Mouse (Mus musculus) natural killer cell, adult 2 months (primary cell): ENCODE results near the gene Wdr90.

Experiments used
- DNase-seq, 2 experiments: peaks; one replicate each; pipeline ENCODE4 v3.0.0; 2022; ENCODE audit warnings: low spot score in 2 of 2

Gene Wdr90

GRCm38 (mm10) chr17:25860229-25860628, 1.1 kb downstream of the Wdr90 start:
- no peak for DNase-seq

DNA sequence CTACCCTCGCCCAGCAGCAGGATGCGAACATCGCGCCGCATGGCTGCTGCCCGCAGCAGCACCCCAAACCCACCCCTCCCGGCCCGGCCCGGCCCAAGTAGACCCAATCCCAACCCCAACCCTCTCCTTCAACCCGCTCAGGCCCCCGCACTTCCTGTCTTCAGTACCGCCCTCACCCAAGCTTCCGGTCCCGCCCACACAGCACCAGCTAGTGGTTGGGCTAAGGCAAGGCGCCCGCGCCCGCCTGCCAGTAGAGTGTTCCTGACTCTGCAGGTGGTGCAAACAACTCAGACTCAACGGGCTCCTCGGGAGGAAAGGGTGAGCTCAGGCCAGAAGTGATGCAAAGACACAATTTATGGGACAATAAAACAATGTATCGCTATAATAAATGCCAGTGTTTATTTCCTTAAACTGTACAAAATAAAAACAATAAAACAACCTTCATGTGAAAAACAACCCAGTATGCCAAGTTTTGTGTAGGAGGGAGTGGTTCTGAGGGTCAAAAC, 16.9 kb downstream of the Wdr90 start, which contains the start of gene Rhot2:
TSS of gene Rhot2 (minus strand) at position 456 of the 506 bp plus-strand sequence.
- peak; percentile 90 to 92 for DNase-seq

GRCm38 (mm10) chr17:25843636-25844395, 17.5 kb downstream of the Wdr90 start:
- no peak for DNase-seq

DNA sequence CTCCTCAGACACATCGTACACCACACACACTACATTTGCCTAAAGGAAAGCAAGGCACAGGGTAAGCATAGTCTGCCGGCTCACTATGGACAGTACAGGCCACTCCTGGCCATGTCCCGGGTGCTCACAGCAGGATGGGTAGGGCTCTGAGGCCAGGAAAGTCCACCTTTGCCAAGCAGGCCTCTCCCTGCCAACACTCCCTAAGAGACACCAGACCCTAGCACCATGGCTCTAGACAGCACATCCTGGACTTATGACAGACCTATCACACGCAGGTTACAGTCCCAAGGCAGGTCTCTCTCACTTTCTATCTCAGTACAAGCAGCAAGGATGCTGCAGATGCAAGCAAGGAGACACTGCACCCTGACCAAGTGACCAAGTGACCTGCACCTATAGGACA, 18.2 kb downstream of the Wdr90 start:
- no peak for DNase-seq

DNA sequence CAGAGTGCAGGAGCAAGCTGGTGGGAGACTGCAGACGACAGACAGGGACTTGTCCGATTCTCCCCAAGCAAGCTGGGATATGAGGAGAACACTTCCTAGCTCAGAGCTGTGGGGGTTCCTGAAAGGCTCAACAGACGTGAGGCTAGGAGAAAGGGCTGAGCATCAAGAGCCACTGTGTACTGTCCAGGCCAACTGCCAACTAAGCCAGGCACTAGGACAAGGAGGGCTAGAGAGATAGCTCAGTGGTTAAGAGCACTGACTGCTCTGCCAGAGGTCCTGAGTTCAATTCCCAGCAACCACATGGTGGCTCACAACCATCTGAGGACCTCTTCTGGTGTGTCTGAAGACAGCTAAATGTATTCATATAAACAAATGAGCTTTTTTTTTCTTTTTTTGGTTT, 18.8 kb downstream of the Wdr90 start:
- no peak for DNase-seq

DNA sequence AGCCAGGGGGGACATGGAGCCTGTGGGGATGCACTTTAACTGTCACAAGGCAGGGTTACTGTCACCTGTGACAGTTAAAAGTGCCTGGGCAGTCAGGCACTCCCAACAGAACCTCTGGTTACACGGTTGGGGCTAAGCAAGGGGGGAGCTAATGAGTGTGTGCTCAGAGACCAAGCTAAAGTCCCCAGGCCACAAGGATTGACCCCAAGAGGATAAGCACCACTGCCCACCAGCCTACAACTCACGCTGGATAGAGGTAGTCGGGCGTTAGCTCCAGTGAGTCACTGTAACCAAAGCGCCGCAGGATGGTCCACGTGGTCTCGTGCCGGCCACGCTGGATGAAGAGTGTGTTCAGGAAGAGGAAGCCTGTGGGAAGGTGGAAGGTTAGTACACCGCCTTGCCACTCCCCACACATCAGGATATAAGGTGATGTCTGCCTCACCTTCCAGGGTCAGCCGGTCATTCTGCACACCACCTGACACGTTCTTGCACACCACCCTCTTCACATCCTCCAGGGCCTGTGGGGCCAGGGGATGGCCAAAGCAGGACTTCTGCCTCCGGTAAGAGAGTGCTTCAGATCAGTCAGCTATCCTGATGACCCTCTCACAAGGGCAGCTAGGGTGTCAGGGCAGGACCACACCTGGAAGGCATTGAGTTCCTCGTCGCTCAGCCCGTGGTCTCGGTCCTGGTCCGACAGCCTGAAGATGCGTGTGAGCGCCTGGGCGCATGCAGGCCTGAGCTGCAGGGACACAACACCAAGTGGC, 20.0 kb downstream of the Wdr90 start, which contains the start of gene Gm20683:
TSS of gene Gm20683 (minus strand) at position 647 of the 764 bp plus-strand sequence.
- DNase-seq: no peak

GRCm38 (mm10) chr17:25840519-25840918, 20.8 kb downstream of the Wdr90 start:
- no peak for DNase-seq

DNA sequence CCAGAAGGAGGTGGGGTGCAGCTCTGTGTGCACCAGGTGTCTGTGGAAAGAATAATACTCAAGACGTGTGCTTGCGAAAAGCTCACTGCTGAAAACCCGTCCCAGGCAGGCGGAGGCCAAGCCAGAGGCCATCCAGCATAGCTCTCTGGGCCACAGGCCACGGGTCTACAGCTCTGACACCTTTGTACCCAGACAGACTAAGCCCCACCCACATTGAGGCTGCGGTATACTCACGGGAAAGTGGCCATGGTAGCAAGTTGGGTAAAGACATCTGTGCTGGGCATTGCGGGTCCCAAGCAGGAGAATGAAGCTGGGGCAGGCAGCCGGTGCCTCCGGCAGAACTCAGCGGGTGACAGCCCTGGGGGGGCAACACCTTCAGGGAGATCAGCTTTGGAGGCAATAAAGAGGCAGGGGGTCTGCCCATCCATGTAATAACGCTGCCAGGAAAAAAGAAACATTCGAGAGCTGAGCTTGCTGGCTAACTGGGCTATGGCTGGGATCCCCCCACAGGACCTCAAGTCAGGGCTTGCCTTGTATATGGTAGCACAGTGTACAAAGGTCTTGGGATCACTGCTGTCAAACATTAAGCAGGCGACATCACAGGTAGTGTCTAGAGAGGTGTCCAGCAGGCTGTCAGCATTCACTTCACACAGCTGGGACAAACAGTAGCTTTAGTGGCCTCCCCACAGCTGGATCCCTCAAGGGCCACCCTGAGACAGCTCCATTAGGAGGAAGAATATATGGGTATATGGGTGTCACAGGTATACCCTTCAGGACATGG, 21.7 kb downstream of the Wdr90 start:
- no peak for DNase-seq

GRCm38 (mm10) chr17:25838904-25839303, 22.4 kb downstream of the Wdr90 start:
- no peak for DNase-seq

- peak; percentile 38 to 60 for DNase-seq
Observed at GRCm38 (mm10) chr17:25837533-25837932, 23.8 kb downstream of the Wdr90 start.

GRCm38 (mm10) chr17:25837076-25837410, 24.3 kb downstream of the Wdr90 start, which contains the start of gene Rhbdl1:
Gene Rhbdl1, minus strand, starts transcription at chr17:25837295.
- peak; percentile 42 to 45 for DNase-seq

- DNase-seq: no peak
Observed at GRCm38 (mm10) chr17:25836397-25837075, 24.8 kb downstream of the Wdr90 start.

GRCm38 (mm10) chr17:25835816-25836215, 25.5 kb downstream of the Wdr90 start:
- no peak for DNase-seq

- DNase-seq: no peak
Observed at GRCm38 (mm10) chr17:25835301-25835700, 26.0 kb downstream of the Wdr90 start.

GRCm38 (mm10) chr17:25834595-25835222, 26.6 kb downstream of the Wdr90 start:
- no peak for DNase-seq

DNA sequence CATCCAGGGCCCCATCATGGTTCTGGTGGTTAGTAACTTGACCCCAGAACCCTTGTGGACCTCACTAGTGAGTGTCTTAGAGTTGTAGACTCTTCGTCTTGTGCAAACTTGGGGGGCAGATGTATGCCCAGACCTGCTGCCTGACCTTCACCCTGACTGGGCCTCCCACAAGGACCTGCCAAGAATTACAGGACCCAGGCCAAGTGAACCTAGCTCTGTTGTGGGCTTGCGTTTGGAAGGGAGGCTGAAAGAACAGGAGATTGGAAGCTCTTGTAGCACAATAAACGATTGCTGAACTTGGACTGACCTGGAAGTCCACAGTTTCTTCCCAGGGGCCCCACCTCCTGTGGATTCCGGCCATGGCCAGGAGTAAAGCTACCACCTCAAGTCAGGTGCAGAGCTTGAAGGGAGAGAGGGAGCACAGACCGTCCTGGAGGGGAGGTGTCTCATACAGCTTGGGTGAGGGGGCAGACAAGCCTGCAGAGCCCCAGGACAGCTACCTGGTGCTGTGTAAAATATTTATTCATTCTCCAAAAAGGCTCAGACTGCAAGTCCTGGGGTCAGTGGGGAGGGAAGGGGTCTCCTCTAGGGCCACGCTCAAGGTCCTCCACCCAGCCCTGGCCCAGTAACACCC, 27.2 kb downstream of the Wdr90 start:
- no peak for DNase-seq

- no peak for DNase-seq
Observed at GRCm38 (mm10) chr17:25833291-25833663, 28.0 kb downstream of the Wdr90 start, which contains the start of gene Stub1. Gene Stub1, minus strand, starts transcription at chr17:25833404.

GRCm38 (mm10) chr17:25832436-25833290, 28.6 kb downstream of the Wdr90 start:
- DNase-seq: peak; percentile 98 to 99
